Mouse (Mus musculus): Measurements from ENCODE around the gene Ntpcr. TPM values are rescaled to one million over a fixed set of nuclear protein-coding genes. Genes with fewer than 3 reads are reported as not detected.

Ntpcr gene
- polyA plus RNA-seq, 1 experiment from 2014 or later: 13.0 TPM

DNA sequence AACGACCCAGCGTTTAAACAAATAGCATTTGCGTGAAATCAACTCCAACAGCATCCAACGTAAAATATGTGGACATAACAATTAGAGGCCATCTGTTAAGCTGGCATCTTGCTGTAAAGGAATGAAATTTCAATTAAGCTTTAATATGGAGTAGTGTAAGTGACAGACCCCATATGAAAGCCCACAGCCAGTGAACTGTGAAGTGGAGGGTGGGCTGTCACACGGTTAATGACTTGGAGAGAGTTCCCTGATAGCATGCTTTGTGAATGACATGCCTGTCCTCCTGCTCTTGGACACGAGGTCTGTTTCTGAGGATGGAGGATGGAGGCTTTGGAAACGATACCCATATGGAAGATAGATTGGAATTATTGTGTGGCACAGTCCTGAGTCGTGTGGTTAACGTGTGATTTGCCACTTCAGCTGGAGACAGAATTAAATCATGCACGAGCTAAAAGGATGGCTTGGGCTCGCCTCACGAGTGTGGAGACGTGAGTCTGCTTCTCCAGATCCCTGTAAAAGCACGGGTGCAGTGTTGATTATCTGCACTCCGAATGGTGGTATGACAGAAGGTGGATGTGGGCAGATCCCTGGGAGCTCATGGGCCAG lies 26.8 kb upstream of the Ntpcr start:
- Histone ChIP-seq H3K4me1 (replicated peaks) (no peaks in the 10 kb centered on the region), H3K27ac (replicated peaks) (no peak overlapping the region)
- WGBS (ENCODE audit: insufficient replicate concordance): 65% methylated on average over 15 of the region's 15 CpGs

DNA sequence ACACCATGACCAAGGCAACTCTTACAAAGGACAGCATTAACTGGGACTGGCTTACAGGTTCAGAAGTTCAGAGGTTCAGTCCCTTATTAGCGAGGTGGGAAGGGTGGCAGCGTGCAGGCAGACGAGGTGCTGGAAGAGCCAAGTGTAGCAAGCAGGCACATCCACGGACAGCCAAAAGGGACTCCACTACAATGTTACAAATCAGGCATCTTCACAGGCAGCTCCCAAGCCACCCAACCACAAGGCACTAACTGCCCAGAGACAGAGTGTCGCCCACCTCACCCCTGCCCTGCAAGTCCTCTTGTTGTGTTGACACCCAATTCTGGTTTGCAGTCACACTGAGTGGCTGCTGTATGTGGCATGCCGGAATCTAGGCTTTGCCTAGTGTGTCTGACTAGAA lies 25.3 kb upstream of the Ntpcr start:
- Histone ChIP-seq H3K27me3 (no peaks in the 10 kb centered on the region), H3K9me3 (replicated peaks) (no peaks in the 10 kb centered on the region), H3K4me2 (no peak overlapping the region), H3K4me1 (replicated peaks) (0 out of 2 replicates have a peak, but pooled peaks cover 3% of the 10 kb centered on the region), H3K4me3 (replicated peaks) (no peak overlapping the region), H3K27ac (replicated peaks) (no peak overlapping the region), H3K9ac (no peak overlapping the region), H3K36me3 (replicated peaks) (no peaks in the 10 kb centered on the region)
- WGBS (ENCODE audit: insufficient replicate concordance): 70% methylated on average over 6 of the region's 6 CpGs
- ATAC-seq (ENCODE audit: insufficient read depth): no peak

More for the DNA sequence above, 26.8 kb upstream of the Ntpcr start:
- Histone ChIP-seq H3K9ac (no peak overlapping the region), H3K4me3 (replicated peaks) (no peak overlapping the region), H3K9me3 (replicated peaks) (no peaks in the 10 kb centered on the region), H3K4me2 (no peak overlapping the region), H3K36me3 (replicated peaks) (no peaks in the 10 kb centered on the region), H3K27me3 (no peaks in the 10 kb centered on the region)
- no peak for ATAC-seq (ENCODE audit: insufficient read depth)

- Histone ChIP-seq H3K9ac (no peak overlapping the region), H3K36me3 (replicated peaks) (no peaks in the 10 kb centered on the region), H3K9me3 (replicated peaks) (no peaks in the 10 kb centered on the region), H3K27ac (replicated peaks) (no peak overlapping the region), H3K4me2 (no peak overlapping the region), H3K4me3 (replicated peaks) (no peak overlapping the region), H3K4me1 (replicated peaks) (peaks cover 5% of the 10 kb centered on the region), H3K27me3 (no peaks in the 10 kb centered on the region)
- no peak for ATAC-seq (ENCODE audit: insufficient read depth)
- WGBS (ENCODE audit: insufficient replicate concordance): 70% methylated on average over 7 of the region's 7 CpGs
These were observed 23.9 kb upstream of the Ntpcr start for GRCm38 (mm10) chr8:125705816-125706215.

DNA sequence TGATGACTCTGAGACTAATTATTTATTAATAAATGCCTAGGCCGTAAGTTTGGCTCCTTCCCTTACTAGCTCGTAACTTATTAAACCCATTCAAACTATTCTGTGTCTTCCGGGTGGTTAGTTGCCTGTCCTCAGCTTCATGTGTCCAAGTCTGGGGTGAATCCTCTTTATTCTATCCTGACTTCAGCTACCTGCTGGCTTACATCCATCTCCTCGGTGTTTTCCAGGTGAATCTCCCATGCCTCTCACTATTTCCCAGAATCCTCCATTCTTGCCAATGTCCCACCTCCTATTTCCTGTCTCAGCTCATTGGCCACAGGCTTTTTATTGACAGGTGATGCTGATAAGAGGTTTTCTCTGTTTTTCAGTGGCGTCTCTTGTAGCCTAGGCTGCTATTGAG lies 20.6 kb upstream of the Ntpcr start:
- ATAC-seq (ENCODE audit: insufficient read depth): no peak
- Histone ChIP-seq H3K27ac (replicated peaks) (no peak overlapping the region), H3K9me3 (replicated peaks) (no peaks in the 10 kb centered on the region), H3K4me1 (replicated peaks) (peaks cover 21% of the 10 kb centered on the region), H3K36me3 (replicated peaks) (no peaks in the 10 kb centered on the region), H3K4me3 (replicated peaks) (no peak overlapping the region), H3K27me3 (no peaks in the 10 kb centered on the region), H3K4me2 (no peak overlapping the region), H3K9ac (no peak overlapping the region)
- 71% methylated on average over 5 of the region's 5 CpGs for WGBS (ENCODE audit: insufficient replicate concordance)

DNA sequence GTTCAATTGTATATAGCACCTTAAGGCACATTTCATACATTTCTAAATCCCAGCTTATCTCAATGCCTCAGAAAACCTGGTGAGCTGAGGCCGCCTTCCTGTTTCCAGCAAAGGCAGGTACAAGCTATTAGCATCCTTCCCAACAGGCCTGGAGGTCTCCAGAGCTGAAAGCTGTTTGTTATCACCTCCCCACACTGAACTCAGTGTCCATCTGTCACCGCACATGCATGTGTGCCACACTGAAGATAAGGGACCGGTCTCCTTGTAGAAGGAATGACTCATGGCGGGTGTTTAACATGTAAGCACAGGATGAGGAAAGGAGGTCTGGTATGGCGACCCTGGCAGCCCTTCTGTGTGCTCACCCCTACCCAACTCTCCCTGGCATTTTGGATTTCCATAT lies 18.2 kb upstream of the Ntpcr start:
- 21% methylated on average over 5 of the region's 5 CpGs for WGBS (ENCODE audit: insufficient replicate concordance)
- ATAC-seq (ENCODE audit: insufficient read depth): peak; percentile 97
- no peak overlapping the region for H3K4me3 ChIP-seq (replicated peaks)
- H3K27ac ChIP-seq (replicated peaks): 0 out of 2 replicates have a peak overlapping the region, but pooled peaks have one; percentile 29
- H3K9ac ChIP-seq: no peak overlapping the region
- H3K36me3 ChIP-seq (replicated peaks): no peaks in the 10 kb centered on the region
- no peaks in the 10 kb centered on the region for H3K9me3 ChIP-seq (replicated peaks)
- no peaks in the 10 kb centered on the region; the same call in 1 of the 2 replicates for H3K27me3 ChIP-seq
- H3K4me2 ChIP-seq: no peak overlapping the region
- H3K4me1 ChIP-seq (replicated peaks): peaks cover 21% of the 10 kb centered on the region

GRCm38 (mm10) chr8:125716211-125716610 lies 13.6 kb upstream of the Ntpcr start:
- H3K9me3 ChIP-seq (replicated peaks): no peaks in the 10 kb centered on the region
- ATAC-seq (ENCODE audit: insufficient read depth): no peak
- WGBS (ENCODE audit: insufficient replicate concordance): 51% methylated on average over 4 of the region's 4 CpGs
- no peak overlapping the region for H3K27ac ChIP-seq (replicated peaks)
- H3K4me1 ChIP-seq (replicated peaks): peaks cover 12% of the 10 kb centered on the region
- no peak overlapping the region for H3K4me2 ChIP-seq
- H3K4me3 ChIP-seq (replicated peaks): no peak overlapping the region
- H3K36me3 ChIP-seq (replicated peaks): no peaks in the 10 kb centered on the region
- no peak overlapping the region for H3K9ac ChIP-seq
- H3K27me3 ChIP-seq: no peaks in the 10 kb centered on the region; the same call in 1 of the 2 replicates

DNA sequence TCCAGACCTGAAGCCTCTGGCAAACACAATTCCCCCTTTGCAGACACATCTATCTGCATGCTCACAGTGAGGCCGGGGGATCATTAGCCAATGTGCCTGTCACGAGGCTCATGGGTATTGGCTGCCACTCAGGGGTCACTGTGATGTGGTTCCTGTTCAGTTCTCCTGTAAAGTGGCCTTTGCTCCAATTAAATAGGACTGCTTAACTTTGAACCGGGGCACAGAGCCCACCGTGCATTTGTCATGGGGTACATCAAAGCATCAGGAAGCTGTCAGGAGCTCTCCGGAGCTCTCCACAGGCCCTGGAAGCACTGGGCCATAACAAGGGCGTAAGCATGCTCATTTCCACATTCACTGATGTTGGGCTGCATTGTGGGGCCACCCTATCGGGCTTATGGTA lies 13.2 kb upstream of the Ntpcr start:
- H3K4me2 ChIP-seq: no peak overlapping the region
- H3K27ac ChIP-seq (replicated peaks): no peak overlapping the region
- WGBS (ENCODE audit: insufficient replicate concordance): 48% methylated on average over 7 of the region's 7 CpGs
- H3K27me3 ChIP-seq: no peaks in the 10 kb centered on the region; the same call in 1 of the 2 replicates
- no peak overlapping the region for H3K4me3 ChIP-seq (replicated peaks)
- ATAC-seq (ENCODE audit: insufficient read depth): no peak
- no peaks in the 10 kb centered on the region for H3K9me3 ChIP-seq (replicated peaks)
- H3K9ac ChIP-seq: no peak overlapping the region
- no peaks in the 10 kb centered on the region for H3K36me3 ChIP-seq (replicated peaks)
- H3K4me1 ChIP-seq (replicated peaks): peaks cover 8% of the 10 kb centered on the region

GRCm38 (mm10) chr8:125718914-125719313 lies 10.8 kb upstream of the Ntpcr start:
- Histone ChIP-seq H3K9ac (no peak overlapping the region), H3K9me3 (replicated peaks) (no peaks in the 10 kb centered on the region), H3K36me3 (replicated peaks) (no peaks in the 10 kb centered on the region), H3K4me2 (no peak overlapping the region), H3K27ac (replicated peaks) (no peak overlapping the region), H3K27me3 (no peaks in the 10 kb centered on the region; the same call in 1 of the 2 replicates), H3K4me1 (replicated peaks) (no peaks in the 10 kb centered on the region), H3K4me3 (replicated peaks) (no peak overlapping the region)
- ATAC-seq (ENCODE audit: insufficient read depth): no peak
- WGBS (ENCODE audit: insufficient replicate concordance): 42% methylated on average over 4 of the region's 4 CpGs

DNA sequence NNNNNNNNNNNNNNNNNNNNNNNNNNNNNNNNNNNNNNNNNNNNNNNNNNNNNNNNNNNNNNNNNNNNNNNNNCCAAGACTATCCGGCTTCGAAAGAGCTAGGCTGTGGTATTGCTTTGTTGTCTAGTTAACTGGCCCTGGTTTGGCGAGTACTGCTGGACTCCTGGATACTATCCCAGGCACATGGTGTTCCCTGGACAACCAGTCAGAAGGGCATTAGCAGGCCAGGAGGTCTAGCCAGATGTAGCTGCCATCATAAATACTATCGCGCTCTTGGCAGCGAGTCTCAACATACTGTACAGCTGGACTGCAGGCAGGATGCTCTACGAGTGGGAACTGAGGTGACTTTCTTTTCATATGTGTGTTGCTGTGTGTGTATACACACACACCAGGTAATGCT lies 7.1 kb upstream of the Ntpcr start:
- 77% methylated on average over 7 of the region's 7 CpGs for WGBS (ENCODE audit: insufficient replicate concordance)
- H3K9ac ChIP-seq: no peak overlapping the region

GRCm38 (mm10) chr8:125723437-125723836 lies 6.3 kb upstream of the Ntpcr start:
- Histone ChIP-seq H3K36me3 (replicated peaks) (no peaks in the 10 kb centered on the region), H3K27ac (replicated peaks) (no peak overlapping the region), H3K27me3 (no peaks in the 10 kb centered on the region), H3K4me1 (replicated peaks) (peaks cover 6% of the 10 kb centered on the region), H3K4me3 (replicated peaks) (no peak overlapping the region), H3K9ac (no peak overlapping the region), H3K9me3 (replicated peaks) (no peaks in the 10 kb centered on the region), H3K4me2 (no peak overlapping the region)
- no peak for ATAC-seq (ENCODE audit: insufficient read depth)
- WGBS (ENCODE audit: insufficient replicate concordance): 68% methylated on average over 6 of the region's 6 CpGs

More for the DNA sequence above, 7.1 kb upstream of the Ntpcr start:
- ATAC-seq (ENCODE audit: insufficient read depth): no peak
- Histone ChIP-seq H3K27ac (replicated peaks) (no peak overlapping the region), H3K4me1 (replicated peaks) (peaks cover 6% of the 10 kb centered on the region), H3K4me2 (no peak overlapping the region), H3K27me3 (no peaks in the 10 kb centered on the region), H3K4me3 (replicated peaks) (no peak overlapping the region), H3K9me3 (replicated peaks) (no peaks in the 10 kb centered on the region), H3K36me3 (replicated peaks) (no peaks in the 10 kb centered on the region)

DNA sequence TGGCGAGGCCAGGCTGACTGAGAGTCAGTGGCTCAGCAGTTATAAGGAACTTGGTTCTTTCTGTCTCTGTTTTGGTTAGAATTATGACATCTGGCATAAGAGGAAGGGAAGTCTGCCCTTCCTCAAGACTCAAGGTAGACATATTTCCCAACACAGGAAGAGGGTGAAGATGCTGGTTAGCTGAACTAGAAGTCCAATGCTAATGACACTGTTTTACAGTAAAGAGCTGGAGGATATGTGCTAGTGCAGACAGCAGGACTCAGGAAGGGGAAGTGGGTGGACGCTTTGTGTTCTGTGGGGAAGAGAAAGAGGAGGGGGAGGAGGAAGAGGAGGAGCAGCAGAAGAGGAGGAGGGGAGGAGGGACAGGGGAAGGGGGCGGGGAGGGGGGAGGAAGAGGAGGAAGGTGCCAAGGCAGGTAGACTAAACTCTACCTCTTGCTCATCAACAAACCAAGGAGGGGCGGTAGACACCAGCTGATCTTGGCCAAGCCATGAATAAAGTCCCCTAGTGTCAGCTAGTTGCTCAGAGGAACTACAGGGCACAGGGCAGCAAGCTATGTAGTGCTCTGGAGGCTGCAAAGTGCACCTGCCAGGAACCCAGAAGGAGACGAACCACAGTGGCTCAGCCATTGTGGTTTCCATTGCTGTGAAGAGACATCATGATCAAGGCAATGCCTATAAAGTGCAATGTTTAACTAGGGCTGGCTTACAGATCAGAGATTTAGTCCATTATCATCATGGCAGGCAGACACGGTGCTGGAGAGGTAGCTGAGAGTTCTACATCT lies 4.5 kb upstream of the Ntpcr start:
- Histone ChIP-seq H3K27ac (replicated peaks) (peak overlapping the region; percentile 45; the same call in 1 of the 2 replicates), H3K4me3 (replicated peaks) (no peak overlapping the region), H3K9me3 (replicated peaks) (no peaks in the 10 kb centered on the region), H3K27me3 (no peaks in the 10 kb centered on the region), H3K4me1 (replicated peaks) (peaks cover 6% of the 10 kb centered on the region), H3K36me3 (replicated peaks) (no peaks in the 10 kb centered on the region), H3K4me2 (no peak overlapping the region), H3K9ac (no peak overlapping the region)
- peak; percentile 49; the same call in 1 of the 2 replicates for ATAC-seq (ENCODE audit: insufficient read depth)
- 30% methylated on average over 6 of the region's 6 CpGs for WGBS (ENCODE audit: insufficient replicate concordance)

Data from liver, embryonic 15.5 days (tissue).